Mouse (Mus musculus) spleen, postnatal 10 days (tissue): ENCODE data around the gene Stab2.

Experiments
- DNase-seq, 2 experiments: peaks; one replicate each; pipeline ENCODE4 v3.0.0; 2021 to 2022; ENCODE audit warnings: low spot score in 2 of 2

Gene Stab2

DNA sequence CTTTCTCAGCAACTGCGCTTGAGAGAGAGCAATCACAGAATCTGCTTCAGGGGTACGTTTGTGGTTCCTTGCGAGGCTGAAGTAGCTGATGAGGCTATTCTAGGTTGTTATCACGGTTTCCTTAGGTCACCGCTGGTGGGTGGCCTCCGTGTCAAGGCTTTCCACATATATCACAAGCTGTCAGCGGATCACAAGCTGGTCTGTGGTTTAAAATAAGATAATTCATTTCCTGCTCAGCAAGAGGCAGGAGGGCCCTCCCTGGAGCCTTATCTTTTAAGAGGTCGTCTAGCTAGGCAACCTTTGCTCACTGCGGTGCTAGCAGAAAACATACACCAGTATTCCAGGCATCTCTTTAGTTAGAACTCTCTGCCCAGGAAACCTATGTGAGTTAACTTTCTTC lies 17.2 kb downstream of the Stab2 start:
- DNase-seq, result no peak

DNA sequence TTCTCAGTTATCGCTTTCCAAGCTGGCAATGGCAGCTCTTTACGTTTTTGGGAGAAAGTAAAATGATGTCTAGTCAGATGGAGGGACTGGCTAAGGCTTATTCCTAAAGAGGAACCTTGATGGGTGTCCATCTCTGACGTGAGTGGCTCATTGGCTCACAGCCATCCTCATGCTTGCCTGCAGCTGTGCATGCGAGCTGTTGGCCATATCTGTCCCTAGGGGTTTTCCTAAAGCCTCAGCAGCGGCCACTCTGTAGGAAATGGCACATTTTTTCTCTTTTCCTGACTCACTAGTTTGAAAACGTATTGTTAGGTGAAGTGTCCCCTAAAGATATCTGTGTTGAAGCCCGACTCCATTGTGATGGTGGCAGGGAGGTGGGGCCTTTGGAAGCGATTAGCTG lies 18.0 kb downstream of the Stab2 start:
- no peak for DNase-seq

DNA sequence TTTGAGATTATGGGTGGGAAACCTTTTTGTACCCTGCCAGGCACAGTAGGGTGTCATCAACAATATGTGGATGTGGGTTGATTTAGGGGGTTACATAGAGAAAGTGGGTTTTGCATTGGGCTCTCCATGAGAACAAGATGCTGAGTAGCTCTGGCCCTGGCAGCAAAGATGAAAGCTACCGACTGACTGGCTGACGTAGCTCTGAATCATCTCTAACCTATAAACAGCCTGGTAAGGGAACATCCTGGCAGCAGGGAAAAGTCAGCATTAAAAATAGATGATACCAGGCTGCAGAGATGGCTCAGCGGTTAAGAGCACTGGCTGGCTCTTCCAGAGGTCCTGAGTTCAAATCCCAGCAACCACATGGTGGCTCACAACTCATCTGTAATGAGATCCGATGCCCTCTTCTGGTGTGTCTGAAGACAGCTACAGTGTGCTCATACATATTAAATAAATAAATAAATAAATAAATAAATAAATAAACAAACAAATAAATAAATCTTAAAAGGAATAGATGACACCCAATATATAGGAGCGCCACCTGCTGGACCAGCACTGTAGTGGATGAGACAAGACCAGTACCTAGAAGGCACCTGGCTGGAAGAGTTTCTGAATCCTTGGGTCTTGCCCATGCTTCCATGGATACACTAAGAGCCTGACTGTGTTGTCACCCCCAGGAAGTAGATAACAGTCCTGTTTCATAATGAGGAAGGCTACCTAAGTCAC lies 31.7 kb downstream of the Stab2 start:
- peak in 1 of 2 experiments; percentile 62 for DNase-seq

- DNase-seq, result no peak
These were observed 34.5 kb downstream of the Stab2 start for GRCm38 (mm10) chr10:86973276-86973675.

- no peak for DNase-seq
These were observed 35.4 kb downstream of the Stab2 start for GRCm38 (mm10) chr10:86972503-86972826.

DNA sequence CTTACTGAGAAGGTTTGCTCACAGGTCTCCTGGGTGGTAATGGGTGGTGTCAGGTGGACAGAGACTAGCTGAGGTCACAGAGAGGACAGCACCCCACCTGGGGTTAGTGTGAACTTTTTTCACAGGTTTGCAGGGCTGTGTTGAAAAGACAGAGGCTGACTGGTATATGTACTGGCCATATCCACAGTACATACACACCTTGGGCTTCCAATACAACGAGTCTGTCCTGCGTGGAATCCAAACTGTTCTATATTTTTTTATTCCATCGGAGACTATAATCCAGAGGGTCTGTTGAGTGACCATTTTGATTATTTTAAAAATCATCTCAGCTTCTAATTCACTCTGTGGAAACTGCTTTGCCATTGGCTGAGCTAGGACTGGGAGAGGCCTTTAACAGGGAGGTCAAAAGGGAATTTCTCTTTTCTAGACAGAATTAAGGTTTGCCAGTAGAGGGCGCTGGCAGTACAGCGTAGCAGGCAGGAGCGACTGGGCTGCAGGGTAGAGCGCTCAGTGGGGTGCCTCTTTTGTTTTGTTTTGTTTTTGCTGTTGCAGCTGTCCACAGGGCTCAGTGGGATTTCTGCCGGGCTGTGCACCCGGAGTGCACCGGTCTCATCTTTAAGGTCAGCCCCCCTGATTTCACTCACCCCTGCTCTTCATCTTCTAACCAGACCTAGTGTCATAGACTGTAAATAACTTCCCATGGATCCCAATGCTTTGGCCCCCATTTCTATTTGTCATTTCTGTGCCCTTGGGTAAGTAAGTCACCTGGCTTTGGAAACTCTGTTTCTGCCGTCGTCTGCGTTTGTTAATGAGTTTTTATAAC lies 35.9 kb downstream of the Stab2 start:
- DNase-seq, result peak; percentile 8 to 69

DNA sequence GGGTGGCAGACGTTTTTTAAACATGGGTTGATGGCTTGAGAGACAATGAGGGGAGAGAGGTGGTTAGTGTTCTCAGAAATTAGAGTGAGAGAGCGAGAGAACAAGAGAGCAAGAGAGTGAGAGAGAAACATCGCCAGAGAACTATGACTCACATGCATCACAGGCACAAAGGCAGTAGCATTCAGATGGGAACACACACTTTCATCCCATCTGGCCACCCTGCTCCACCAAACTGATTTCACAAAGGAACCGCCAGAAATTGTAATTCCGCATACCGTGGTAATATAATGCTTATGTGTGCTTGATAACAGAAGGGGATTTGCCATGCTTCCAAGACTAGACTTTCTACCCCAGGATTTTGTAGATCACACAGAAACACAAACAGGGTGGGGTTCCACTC lies 38.5 kb downstream of the Stab2 start:
- no peak for DNase-seq

GRCm38 (mm10) chr10:86961542-86962466 lies 46.0 kb downstream of the Stab2 start:
- DNase-seq, result no peak

GRCm38 (mm10) chr10:86955299-86955698 lies 52.5 kb downstream of the Stab2 start:
- DNase-seq, result no peak

- no peak for DNase-seq
These were observed 55.1 kb downstream of the Stab2 start for GRCm38 (mm10) chr10:86952696-86953095.

GRCm38 (mm10) chr10:86950806-86951205 lies 57.0 kb downstream of the Stab2 start:
- no peak for DNase-seq

DNA sequence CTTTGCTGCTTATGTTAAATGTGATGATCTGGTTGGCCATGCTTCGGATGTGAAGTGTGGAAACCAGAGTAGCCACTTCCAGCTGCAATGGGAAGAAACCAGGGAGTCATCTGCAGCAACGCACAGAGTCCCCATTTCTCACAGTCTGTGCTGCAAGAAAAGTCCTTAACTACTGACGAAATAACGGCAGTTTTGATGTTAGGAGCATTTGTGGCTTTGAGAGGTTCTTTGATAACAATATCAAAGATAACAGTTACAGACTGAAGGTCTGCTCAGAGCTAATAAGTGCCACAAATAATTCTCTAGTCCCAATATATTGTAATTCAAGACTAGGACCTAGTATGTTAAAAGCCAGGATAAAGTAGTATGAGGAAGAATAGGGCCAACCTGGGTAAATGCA lies 57.9 kb downstream of the Stab2 start:
- no peak for DNase-seq

GRCm38 (mm10) chr10:86947541-86947940 lies 60.3 kb downstream of the Stab2 start:
- DNase-seq, result no peak

- DNase-seq, result no peak
These were observed 67.2 kb downstream of the Stab2 start for GRCm38 (mm10) chr10:86940591-86940990.

DNA sequence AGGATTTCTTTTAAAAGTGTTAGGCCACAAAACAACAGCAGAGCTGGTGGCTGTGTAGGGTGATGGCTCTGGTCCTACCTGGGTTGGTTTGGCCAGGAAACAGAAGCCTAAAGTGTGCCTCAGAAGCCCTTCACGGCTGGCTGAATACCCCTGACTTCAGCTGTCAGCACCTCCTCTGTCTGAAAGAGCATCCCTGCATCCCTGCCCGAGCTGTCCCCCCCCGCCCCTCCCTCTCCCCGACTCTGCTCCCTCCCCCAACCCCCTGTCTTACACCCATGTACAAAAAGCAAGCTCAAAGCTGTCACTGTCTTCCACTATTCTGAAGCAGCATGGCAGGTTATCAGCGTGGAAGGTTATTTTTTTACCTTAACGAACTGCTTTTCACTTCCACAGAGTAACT lies 73.4 kb downstream of the Stab2 start:
- no peak for DNase-seq

GRCm38 (mm10) chr10:86933906-86934305 lies 73.9 kb downstream of the Stab2 start:
- no peak for DNase-seq

- DNase-seq, result peak in 1 of 2 experiments; percentile 59
These were observed 74.6 kb downstream of the Stab2 start for GRCm38 (mm10) chr10:86933180-86933695.

DNA sequence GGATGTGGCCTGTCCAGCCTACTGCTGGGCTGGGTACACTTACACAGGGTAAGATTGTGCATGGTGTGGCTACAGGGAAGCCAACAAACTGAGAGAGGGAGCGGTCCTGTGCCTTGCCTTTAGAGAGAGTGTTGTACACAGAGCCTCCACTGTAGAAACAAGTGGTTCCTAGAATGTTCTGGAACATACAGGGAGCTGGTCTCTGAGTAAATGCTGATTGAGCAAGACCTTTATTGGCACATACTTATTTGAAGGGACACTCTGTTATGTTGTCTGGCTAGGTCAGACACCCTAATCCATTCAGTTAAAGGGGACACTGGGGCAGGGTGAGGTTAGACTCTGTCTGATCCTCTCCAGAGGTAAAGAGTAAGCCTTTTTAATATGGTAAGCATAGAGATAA lies 84.2 kb downstream of the Stab2 start:
- DNase-seq, result no peak

DNA sequence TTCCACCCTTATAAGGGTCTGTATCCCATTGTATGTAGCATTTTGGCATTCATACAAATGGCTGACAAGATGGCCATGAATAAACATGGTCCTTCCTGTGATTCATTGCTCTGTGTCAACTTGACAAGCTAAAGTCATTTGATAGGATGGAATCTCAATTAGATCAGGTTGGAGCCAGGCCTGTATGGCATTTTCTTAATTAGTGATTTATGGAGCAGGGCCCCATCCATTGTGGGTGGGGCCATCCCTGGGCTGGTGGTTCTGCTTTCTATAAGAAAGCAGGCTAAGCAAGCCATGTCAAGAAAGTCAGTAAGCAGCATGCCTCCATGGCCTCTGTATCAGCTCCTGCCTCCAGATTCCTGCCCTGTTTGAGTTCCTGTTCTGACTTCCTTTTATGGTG lies 92.2 kb downstream of the Stab2 start:
- no peak for DNase-seq

DNA sequence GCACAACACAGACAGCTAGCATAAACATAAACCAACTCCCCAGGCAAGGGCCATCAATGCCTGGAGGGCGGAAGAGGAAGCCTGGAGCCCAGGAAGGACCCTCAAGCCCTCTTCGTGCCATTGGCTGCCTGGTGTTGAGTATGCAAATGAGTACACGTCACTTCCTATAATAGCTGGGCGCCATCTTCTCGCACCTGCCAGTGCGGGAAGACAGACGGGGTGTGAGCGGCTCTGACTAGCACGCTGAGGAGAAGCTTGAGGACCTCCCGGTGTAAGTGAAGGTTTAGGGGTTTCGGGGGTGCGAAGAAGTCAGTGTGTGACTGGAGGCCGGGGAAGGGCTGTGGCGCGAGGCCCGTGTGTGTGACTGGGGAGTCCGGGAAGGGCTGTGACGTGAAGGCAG lies 99.3 kb downstream of the Stab2 start:
- DNase-seq, result no peak

DNA sequence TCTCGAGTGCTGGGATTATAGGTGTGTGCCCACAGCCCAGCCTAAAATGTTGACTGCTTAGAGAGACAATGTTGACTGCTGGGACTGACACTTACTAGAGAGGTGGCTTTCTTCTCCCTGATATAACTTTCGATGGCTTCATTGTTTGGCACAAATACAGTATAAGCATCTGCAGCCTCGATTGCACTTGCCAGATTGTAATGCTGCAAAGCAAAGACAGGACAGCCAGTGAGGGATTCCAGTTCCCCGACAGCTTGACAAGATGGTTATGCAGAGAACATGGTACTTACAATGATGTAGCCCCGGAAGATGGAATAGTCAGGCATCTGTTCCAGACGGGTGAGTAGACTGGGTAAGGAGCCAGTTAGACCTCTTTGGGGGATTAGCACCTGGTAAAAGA lies 100.8 kb downstream of the Stab2 start:
- no peak for DNase-seq

DNA sequence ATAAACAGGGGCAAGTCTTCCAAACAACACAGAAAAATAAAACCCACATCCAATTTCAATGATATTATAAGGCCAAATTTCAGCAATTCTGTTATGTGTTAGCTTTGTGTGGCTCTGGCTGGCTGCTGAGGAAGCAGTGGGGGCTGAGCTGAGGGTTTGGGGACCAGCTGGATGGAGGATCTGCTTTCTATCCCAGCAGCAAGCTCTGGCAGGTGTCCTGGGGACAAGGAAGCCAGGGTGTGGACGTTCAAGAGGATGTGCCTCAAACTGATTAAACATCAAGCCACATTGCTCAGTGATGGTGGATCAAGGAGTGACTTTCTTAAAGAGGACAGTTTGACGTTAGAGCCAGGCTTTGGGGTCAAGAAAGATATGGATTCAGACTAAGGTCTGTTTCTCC lies 112.3 kb downstream of the Stab2 start:
- DNase-seq, result no peak
